Mouse (Mus musculus) forebrain, embryonic 14.5 days (tissue): Measurements from ENCODE around the gene Odf3l2. TPM values are rescaled to one million over a fixed set of nuclear protein-coding genes. Genes with fewer than 3 reads are reported as not detected.

Source experiments
- ATAC-seq: fragments of 200-750 bp; cut with Nextera tagmentation; 2 replicates; pipeline ENCODE4 v1.8.0; 2017; ENCODE audit warnings: mild to moderate bottlenecking, moderate library complexity
- DNase-seq: peaks from one replicate; pipeline ENCODE4 v3.0.0-alpha.2; 2015; ENCODE audit warnings: low spot score
- H3K27ac ChIP-seq: fragments of 300-500 bp; sonication (generic); 2 replicates; pipeline ENCODE4 v1.5.1; 2014; ENCODE audit warnings: low read depth, mild to moderate bottlenecking, control low read depth, low read length, moderate library complexity
- H3K27me3 ChIP-seq: fragments of 300-500 bp; sonication (generic); replicated peaks from 2 replicates; pipeline ENCODE4 v1.6.1; 2014; ENCODE audit warnings: low read length, control low read depth, mixed read lengths; ENCODE audit not compliant: control insufficient read depth, insufficient read depth
- H3K36me3 ChIP-seq: fragments of 300-500 bp; sonication (generic); 2 replicates; pipeline ENCODE4 v1.6.1; 2014; ENCODE audit warnings: low read length, control low read depth; ENCODE audit not compliant: control insufficient read depth, insufficient read depth
- H3K4me1 ChIP-seq: fragments of 300-500 bp; sonication (generic); 2 replicates; pipeline ENCODE4 v1.6.1; 2014; ENCODE audit warnings: antibody characterized with exemption, low read length, control low read depth; ENCODE audit not compliant: control insufficient read depth, insufficient read depth
- H3K4me2 ChIP-seq: fragments of 300-500 bp; sonication (generic); 2 replicates; pipeline ENCODE4 v1.6.1; 2014; ENCODE audit warnings: mild to moderate bottlenecking, control low read depth, low read length
- H3K4me3 ChIP-seq: fragments of 300-500 bp; sonication (generic); 2 replicates; pipeline ENCODE4 v1.5.1; 2014; ENCODE audit warnings: low read depth, low read length, control low read depth
- H3K9ac ChIP-seq: fragments of 300-500 bp; sonication (generic); 2 replicates; pipeline ENCODE4 v1.6.1; 2014; ENCODE audit warnings: mild to moderate bottlenecking, low read length, control low read depth, moderate library complexity
- H3K9me3 ChIP-seq: fragments of 300-500 bp; sonication (generic); replicated peaks from 2 replicates; pipeline ENCODE4 v1.6.1; 2016; ENCODE audit warnings: low read length, control low read depth, mixed read lengths; ENCODE audit not compliant: control insufficient read depth
- WGBS: fragments of 180-500 bp; shearing (Covaris S2); extraction: QIAGEN DNeasy Blood & Tissue Kit; methylation state at CpG from one replicate; pipeline ENCODE4 v1.1.7; 2014; 5-methylcytosine and 5-hydroxymethylcytosine counted together
- polyA plus RNA-seq: library from polyadenylated mRNA; unstranded; fragments of >200 nt; fragmentation: Nextera tagmentation; extraction: Ambion mirVana; gene quantifications from 2 replicates; pipeline ENCODE4 v1.2.1, GENCODE M21; 2014

Gene Odf3l2
- polyA plus RNA-seq, 1 experiment from 2014 or later, result 0.14 TPM

- H3K4me1 ChIP-seq, result peaks cover 4% of the 10 kb centered on the region
- no peak overlapping the region for H3K27ac ChIP-seq
- H3K4me2 ChIP-seq, result no peak overlapping the region
- H3K27me3 ChIP-seq, result no peaks in the 10 kb centered on the region
- no peak overlapping the region for H3K9ac ChIP-seq
- ATAC-seq (no peak), DNase-seq (no peak)
- WGBS, result 86% methylated on average over 8 of the region's 8 CpGs
- no peak overlapping the region for H3K4me3 ChIP-seq
- H3K36me3 ChIP-seq, result no peaks in the 10 kb centered on the region
- no peaks in the 10 kb centered on the region for H3K9me3 ChIP-seq
Measured at GRCm38 (mm10) chr10:79665051-79665450, 19.5 kb upstream of the Odf3l2 start.

DNA sequence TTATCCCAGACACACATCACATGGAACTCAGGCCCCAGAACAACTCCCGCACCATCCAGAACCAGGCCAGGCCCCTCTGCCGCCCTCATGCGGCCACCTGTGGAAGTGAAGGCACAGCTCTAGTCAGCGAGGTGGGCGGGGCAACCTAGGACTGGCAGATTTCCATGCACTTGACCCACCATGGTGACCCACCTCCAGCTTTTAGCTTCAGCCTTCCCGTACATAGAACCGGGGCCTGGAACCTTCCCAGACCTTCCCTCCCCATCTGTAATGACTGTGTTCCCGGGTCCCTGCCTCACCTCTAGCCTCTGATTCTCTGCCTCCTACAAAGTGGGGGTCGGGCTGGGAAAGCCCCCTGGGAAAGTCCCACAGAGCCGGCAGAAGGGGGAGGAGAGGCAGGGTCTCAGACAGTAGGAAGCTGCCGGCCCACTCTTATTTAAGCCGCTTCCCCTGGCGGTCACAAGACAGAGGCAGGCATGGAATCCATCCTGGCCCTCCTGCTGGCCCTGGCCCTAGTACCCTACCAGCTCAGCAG, 18.7 kb upstream of the Odf3l2 start, which contains the start of gene Madcam1:
Madcam1 (plus strand) TSS at position 429 of the 535 bp plus-strand sequence.
- H3K4me2 ChIP-seq, result no peak within 1 kb of the TSS
- no peak within 1 kb of the TSS for H3K27ac ChIP-seq
- no peaks in the 10 kb centered on the region for H3K9me3 ChIP-seq
- 6% methylated on average over 13 of the region's 13 CpGs for WGBS
- DNase-seq, result peak; percentile 65
- H3K27me3 ChIP-seq, result no peaks in the 10 kb centered on the region
- ATAC-seq, result peak; percentile 14; the same call in 1 of the 2 replicates
- 0 out of 2 replicates have a peak, but pooled peaks cover 3% of the 10 kb centered on the region for H3K4me1 ChIP-seq
- no peak within 1 kb of the TSS for H3K9ac ChIP-seq
- no peaks in the 10 kb centered on the region for H3K36me3 ChIP-seq
- no peak within 1 kb of the TSS for H3K4me3 ChIP-seq

DNA sequence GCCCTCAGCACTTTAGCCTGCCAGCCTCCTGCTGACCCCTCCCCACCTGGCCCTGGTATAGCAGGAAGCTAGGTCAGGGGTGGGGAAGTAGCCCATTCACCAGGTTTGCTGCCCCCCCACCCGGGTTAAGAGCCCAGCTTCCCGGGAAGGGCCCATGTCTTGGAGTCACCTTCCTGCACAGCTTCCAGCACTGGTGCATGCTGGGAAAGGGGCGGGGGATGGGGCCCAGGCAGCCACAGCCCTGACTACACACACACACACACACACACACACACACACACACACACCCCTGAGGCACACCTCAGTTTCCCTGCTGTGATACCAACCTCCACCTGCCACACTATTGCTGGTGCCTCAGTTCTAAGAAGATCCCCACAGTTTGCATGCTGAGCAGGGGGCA, 16.3 kb upstream of the Odf3l2 start:
- Histone ChIP-seq H3K9ac (no peak overlapping the region), H3K27ac (no peak overlapping the region), H3K36me3 (no peaks in the 10 kb centered on the region), H3K27me3 (no peaks in the 10 kb centered on the region), H3K4me1 (no peaks in the 10 kb centered on the region), H3K9me3 (no peaks in the 10 kb centered on the region), H3K4me2 (no peak overlapping the region), H3K4me3 (no peak overlapping the region)
- ATAC-seq (no peak), DNase-seq (no peak)
- 53% methylated on average over 3 of the region's 3 CpGs for WGBS

DNA sequence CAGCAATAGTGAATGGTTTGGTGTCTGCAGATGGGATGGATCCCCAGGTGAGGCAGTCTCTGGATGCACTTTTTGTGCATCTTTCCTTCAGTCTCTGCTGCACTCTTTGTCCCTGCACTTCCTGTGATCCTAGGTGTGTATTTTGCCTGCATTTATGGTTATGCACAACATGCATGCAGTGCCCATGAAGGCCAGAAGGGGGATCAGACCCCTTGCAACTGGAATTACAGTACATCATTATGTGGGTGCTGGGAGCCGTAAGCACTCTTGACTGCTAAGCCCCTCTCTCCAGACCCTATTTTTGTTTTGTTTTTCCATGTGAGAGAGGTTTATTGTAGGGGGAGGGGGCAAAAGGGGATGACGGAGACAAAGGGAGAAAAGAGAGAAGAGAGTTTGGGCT, 14.8 kb upstream of the Odf3l2 start:
- no peaks in the 10 kb centered on the region for H3K4me1 ChIP-seq
- no peak overlapping the region for H3K4me2 ChIP-seq
- no peaks in the 10 kb centered on the region for H3K27me3 ChIP-seq
- ATAC-seq (no peak), DNase-seq (no peak)
- WGBS, result 74% methylated on average over 2 of the region's 2 CpGs
- no peak overlapping the region for H3K4me3 ChIP-seq
- no peaks in the 10 kb centered on the region for H3K9me3 ChIP-seq
- H3K27ac ChIP-seq, result no peak overlapping the region
- H3K9ac ChIP-seq, result no peak overlapping the region
- H3K36me3 ChIP-seq, result no peaks in the 10 kb centered on the region

- DNase-seq, result no peak
Measured at GRCm38 (mm10) chr10:79658829-79659228, 13.3 kb upstream of the Odf3l2 start.

DNA sequence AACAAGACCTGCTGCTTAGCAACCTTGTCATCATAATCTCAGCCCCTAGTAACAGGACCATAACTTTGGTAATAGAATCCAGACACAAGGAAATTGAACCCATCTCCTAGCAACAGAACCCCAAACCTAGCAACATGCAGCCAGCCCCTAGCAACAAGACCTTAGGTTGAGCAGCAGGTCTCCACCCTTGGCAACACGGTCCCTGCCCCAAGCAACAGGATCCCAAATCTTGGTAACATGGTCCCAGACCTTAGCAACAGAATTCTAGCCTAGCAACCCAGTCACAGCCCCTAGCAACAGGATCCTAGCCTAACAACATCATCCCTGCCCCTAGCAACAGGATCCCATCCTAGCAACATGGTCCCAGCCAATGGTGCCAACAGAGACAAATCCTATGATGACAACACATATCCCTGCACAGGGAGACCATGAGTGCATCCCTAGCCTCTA, 9.4 kb upstream of the Odf3l2 start:
- H3K36me3 ChIP-seq, result no peaks in the 10 kb centered on the region
- WGBS, result 16% methylated on average over 1 of the region's 1 CpGs
- H3K9ac ChIP-seq, result no peak overlapping the region
- H3K27ac ChIP-seq, result peak overlapping the region; percentile 68; the same call in 1 of the 2 replicates
- H3K4me1 ChIP-seq, result no peaks in the 10 kb centered on the region
- no peak overlapping the region for H3K4me2 ChIP-seq
- no peak overlapping the region for H3K4me3 ChIP-seq
- DNase-seq (peak; percentile 65), ATAC-seq (peak; percentile 82; the same call in 1 of the 2 replicates)
- H3K27me3 ChIP-seq, result no peaks in the 10 kb centered on the region
- no peaks in the 10 kb centered on the region for H3K9me3 ChIP-seq

More at GRCm38 (mm10) chr10:79658829-79659228, 13.3 kb upstream of the Odf3l2 start:
- no peak overlapping the region for H3K9ac ChIP-seq
- no peak overlapping the region for H3K4me3 ChIP-seq
- ATAC-seq, result no peak
- H3K36me3 ChIP-seq, result no peaks in the 10 kb centered on the region
- no peak overlapping the region for H3K4me2 ChIP-seq
- H3K27me3 ChIP-seq, result no peaks in the 10 kb centered on the region
- H3K27ac ChIP-seq, result no peak overlapping the region
- no peaks in the 10 kb centered on the region for H3K9me3 ChIP-seq
- WGBS, result 25% methylated on average over 4 of the region's 4 CpGs
- H3K4me1 ChIP-seq, result no peaks in the 10 kb centered on the region

DNA sequence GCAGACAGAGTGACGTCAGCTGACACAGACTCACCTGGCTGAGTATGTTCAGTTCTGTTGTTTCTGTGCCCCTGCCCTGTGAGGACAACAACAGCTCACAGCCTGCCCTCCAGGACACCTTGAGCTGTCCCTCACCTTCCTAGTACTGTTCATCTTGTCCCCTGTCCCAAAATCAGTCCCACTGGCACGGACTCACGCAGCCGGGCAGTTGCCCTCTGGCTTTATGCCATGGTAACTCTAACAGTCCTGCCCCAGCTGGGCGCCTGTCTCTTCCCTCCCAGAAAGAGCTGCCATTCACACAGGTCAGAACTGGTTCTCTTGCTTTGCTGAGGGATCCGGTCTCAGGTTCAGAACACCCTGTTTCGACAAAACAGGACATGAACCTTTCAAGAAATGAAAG, 7.3 kb upstream of the Odf3l2 start:
- Histone ChIP-seq H3K27me3 (no peaks in the 10 kb centered on the region), H3K4me3 (no peak overlapping the region), H3K27ac (no peak overlapping the region), H3K9me3 (no peaks in the 10 kb centered on the region), H3K4me1 (no peaks in the 10 kb centered on the region), H3K4me2 (no peak overlapping the region), H3K36me3 (no peaks in the 10 kb centered on the region), H3K9ac (no peak overlapping the region)
- DNase-seq (no peak), ATAC-seq (no peak)
- 89% methylated on average over 7 of the region's 7 CpGs for WGBS

DNA sequence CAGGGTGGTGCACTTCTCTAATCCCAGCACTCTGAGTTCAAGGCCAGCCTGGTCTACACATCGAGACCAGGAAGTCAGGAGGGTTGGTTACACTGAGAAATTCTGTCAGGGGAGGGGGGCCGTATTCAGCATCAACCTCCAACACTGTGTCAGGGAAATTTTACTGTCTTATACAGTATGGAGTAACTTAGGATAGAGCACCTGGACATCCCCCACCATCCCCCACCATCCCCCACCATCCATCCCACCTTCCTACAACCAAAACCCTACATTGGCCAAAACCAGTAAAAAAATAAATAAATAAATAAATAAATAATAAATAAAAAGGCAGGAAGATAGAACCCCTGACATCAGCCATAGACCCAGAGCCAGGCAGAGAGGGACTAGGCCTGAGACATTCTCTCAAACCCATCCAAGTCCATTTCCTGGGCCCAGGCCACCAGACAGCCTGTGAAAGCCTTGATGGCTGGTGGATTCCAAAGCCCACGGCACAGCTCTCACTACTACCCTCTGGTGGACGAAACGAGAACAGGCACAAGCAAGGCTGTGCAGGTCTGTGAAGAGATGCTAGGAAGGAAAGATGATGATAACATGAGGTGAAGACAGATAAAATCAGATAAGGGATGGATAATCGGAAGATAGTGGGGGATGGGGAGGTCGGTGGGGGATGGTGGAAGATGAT, 3.7 kb upstream of the Odf3l2 start:
- ATAC-seq (peak; percentile 83), DNase-seq (peak; percentile 89)
- Histone ChIP-seq H3K4me2 (no peak overlapping the region), H3K27me3 (no peaks in the 10 kb centered on the region), H3K27ac (no peak overlapping the region), H3K4me1 (no peaks in the 10 kb centered on the region), H3K4me3 (no peak overlapping the region), H3K36me3 (no peaks in the 10 kb centered on the region), H3K9ac (no peak overlapping the region), H3K9me3 (no peaks in the 10 kb centered on the region)
- WGBS, result 31% methylated on average over 7 of the region's 7 CpGs
